Mouse (Mus musculus) layer of hippocampus, adult 6 months (tissue): ENCODE results near the gene Adamtsl5. TPM values are rescaled to one million over a fixed set of nuclear protein-coding genes. Genes with fewer than 3 reads are reported as not detected.

Source experiments
- long read RNA-seq, 2 experiments: library from polyadenylated mRNA; unstranded; transcript quantifications; one replicate each; pipeline ENCODE4 v2.0.0; 2019 to 2020
- microRNA-seq: library from miRNA; unstranded; fragments of <30 nt; microRNA quantifications from one replicate; pipeline ENCODE4 v1.2.0, GENCODE M21; 2020
- polyA plus RNA-seq: library from polyadenylated mRNA; unstranded; fragments of <200 nt; fragmentation: Nextera tagmentation; gene quantifications from 2 replicates; pipeline ENCODE4 v1.2.3, GENCODE M21; 2021

Adamtsl5 gene
- 2.3 and 3.4 TPM in 2 replicates for polyA plus RNA-seq
- long read RNA-seq, experiment 1, partial matches to known transcripts: 0 of 5 reads
- long read RNA-seq, experiment 1, other reads (novel, unspliced or antisense): 4 of 5 reads
- long read RNA-seq, experiment 2, partial matches to known transcripts: 4 of 23 reads
- long read RNA-seq, experiment 2, other reads (novel, unspliced or antisense): 13 of 23 reads

GRCm38 (mm10) chr10:80348244-80348781 lies at the start of gene Adamtsl5:
Adamtsl5 (minus strand) TSS chr10:80348412.

GRCm38 (mm10) chr10:80387522-80387959 lies 39.3 kb upstream of the Adamtsl5 start, which contains the start of gene Mex3d:
Mex3d (minus strand) TSS chr10:80387659.

GRCm38 (mm10) chr10:80356001-80356682 lies 7.9 kb upstream of the Adamtsl5 start, which contains the start of gene Plk5:
Plk5 (plus strand) TSS chr10:80356459.

GRCm38 (mm10) chr10:80329273-80330081 lies 18.7 kb downstream of the Adamtsl5 start, which contains the start of the genes Pcsk4 and Reep6:
Pcsk4 (minus strand) TSS chr10:80329498.
Reep6 (plus strand) TSS chr10:80329953.

GRCm38 (mm10) chr10:80320340-80320760 lies 27.9 kb downstream of the Adamtsl5 start, which contains the start of gene 2310011J03Rik:
2310011J03Rik (minus strand) TSS chr10:80320537.

GRCm38 (mm10) chr10:80295618-80296425 lies 52.4 kb downstream of the Adamtsl5 start, which contains the start of gene Apc2:
Apc2 (plus strand) TSS chr10:80295977.

GRCm38 (mm10) chr10:80292251-80293146 lies 55.7 kb downstream of the Adamtsl5 start, which contains the start of gene Rps15:
Rps15 (plus strand) TSS chr10:80292453.

Small RNAs within 50 kb of the gene (microRNA-seq; reads per million reads assigned to microRNA genes)
- not detected for gene Gm22721

Other genes with a start within 250 kb of the Adamtsl5 start
- gene Sbno2, start 242.8 kb downstream of the Adamtsl5 start, polyA plus RNA-seq: 2.8 and 3.1 TPM in 2 replicates
- gene Stk11, start 232.6 kb downstream of the Adamtsl5 start, polyA plus RNA-seq: 16.5 and 18.4 TPM in 2 replicates
- gene Atp5d, start 209.8 kb downstream of the Adamtsl5 start, polyA plus RNA-seq: 943 and 1,004 TPM in 2 replicates
- 55.5 and 72.9 TPM in 2 replicates for gene Cbarp, start 207.6 kb downstream of the Adamtsl5 start, polyA plus RNA-seq
- 8.3 and 11.7 TPM in 2 replicates for gene Midn, start 200.1 kb downstream of the Adamtsl5 start, polyA plus RNA-seq
- gene Cirbp, start 182.4 kb downstream of the Adamtsl5 start, polyA plus RNA-seq: 162 and 186 TPM in 2 replicates
- 10.6 and 11.0 TPM in 2 replicates for gene 1600002K03Rik, start 175.5 kb downstream of the Adamtsl5 start, polyA plus RNA-seq
- 7.4 and 8.6 TPM in 2 replicates for gene Efna2, start 168.9 kb downstream of the Adamtsl5 start, polyA plus RNA-seq
- 22.1 and 23.6 TPM in 2 replicates for gene Mum1, start 122.0 kb downstream of the Adamtsl5 start, polyA plus RNA-seq
- gene Ndufs7, start 99.3 kb downstream of the Adamtsl5 start, polyA plus RNA-seq: 865 and 922 TPM in 2 replicates
- gene Gamt, start 87.4 kb downstream of the Adamtsl5 start, polyA plus RNA-seq: 51.8 and 54.3 TPM in 2 replicates
- 3.0 and 3.1 TPM in 2 replicates for gene Dazap1, start 86.9 kb downstream of the Adamtsl5 start, polyA plus RNA-seq
- 2,763 and 3,004 TPM in 2 replicates for gene Rps15, start 56.0 kb downstream of the Adamtsl5 start, polyA plus RNA-seq
- gene Apc2, start 52.4 kb downstream of the Adamtsl5 start, polyA plus RNA-seq: 15.7 and 18.9 TPM in 2 replicates
- 33.2 and 34.9 TPM in 2 replicates for gene 2310011J03Rik, start 27.9 kb downstream of the Adamtsl5 start, polyA plus RNA-seq
- 1.6 and 1.7 TPM in 2 replicates for gene Pcsk4, start 18.9 kb downstream of the Adamtsl5 start, polyA plus RNA-seq
- gene Reep6, start 18.5 kb downstream of the Adamtsl5 start, polyA plus RNA-seq: 7.6 and 9.0 TPM in 2 replicates
- gene Plk5, start 8.0 kb upstream of the Adamtsl5 start, polyA plus RNA-seq: 20.6 and 23.4 TPM in 2 replicates
- 1.4 and 2.5 TPM in 2 replicates for gene Mex3d, start 39.2 kb upstream of the Adamtsl5 start, polyA plus RNA-seq
- 41.8 and 43.3 TPM in 2 replicates for gene Mbd3, start 51.1 kb upstream of the Adamtsl5 start, polyA plus RNA-seq
- 1,342 and 1,554 TPM in 2 replicates for gene Uqcr11, start 58.4 kb upstream of the Adamtsl5 start, polyA plus RNA-seq
- 7.2 and 9.6 TPM in 2 replicates for gene Tcf3, start 85.2 kb upstream of the Adamtsl5 start, polyA plus RNA-seq
- gene Onecut3, start 146.4 kb upstream of the Adamtsl5 start, polyA plus RNA-seq: not detected in 2 replicates
- 0.09 and 0.10 TPM in 2 replicates for gene Atp8b3, start 190.7 kb upstream of the Adamtsl5 start, polyA plus RNA-seq
- 19.5 and 19.8 TPM in 2 replicates for gene Rexo1, start 213.1 kb upstream of the Adamtsl5 start, polyA plus RNA-seq
- 7.5 and 8.9 TPM in 2 replicates for gene Klf16, start 228.9 kb upstream of the Adamtsl5 start, polyA plus RNA-seq
- gene Abhd17a, start 241.9 kb upstream of the Adamtsl5 start, polyA plus RNA-seq: 42.4 and 50.1 TPM in 2 replicates